Mouse (Mus musculus): ENCODE data around the gene Tub. TPM values are rescaled to one million over a fixed set of nuclear protein-coding genes. Genes with fewer than 3 reads are reported as not detected.

Gene Tub
- total RNA-seq, 2 experiments from 2014 or later = 143 to 153 TPM

DNA sequence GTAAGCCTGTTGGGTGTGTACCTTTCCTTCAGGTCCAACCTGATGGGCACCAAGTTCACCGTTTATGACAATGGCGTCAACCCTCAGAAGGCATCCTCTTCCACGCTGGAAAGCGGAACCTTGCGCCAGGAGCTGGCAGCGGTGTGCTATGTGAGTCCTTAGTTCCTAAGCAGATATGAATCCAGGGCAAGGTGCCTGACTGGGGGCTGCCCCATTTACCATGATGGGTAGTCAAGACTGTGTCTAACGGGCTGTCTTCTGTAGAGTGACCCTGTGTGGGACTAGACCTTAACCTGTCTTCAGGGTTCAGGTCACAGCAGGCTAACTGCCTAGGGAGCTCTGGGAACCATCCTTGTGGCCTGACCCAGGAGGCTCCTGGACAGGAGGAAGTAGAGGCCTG, 77.6 kb downstream of the Tub start:
- DNase-seq (ENCODE audit: low spot score in 2 of 2) = no peak

DNA sequence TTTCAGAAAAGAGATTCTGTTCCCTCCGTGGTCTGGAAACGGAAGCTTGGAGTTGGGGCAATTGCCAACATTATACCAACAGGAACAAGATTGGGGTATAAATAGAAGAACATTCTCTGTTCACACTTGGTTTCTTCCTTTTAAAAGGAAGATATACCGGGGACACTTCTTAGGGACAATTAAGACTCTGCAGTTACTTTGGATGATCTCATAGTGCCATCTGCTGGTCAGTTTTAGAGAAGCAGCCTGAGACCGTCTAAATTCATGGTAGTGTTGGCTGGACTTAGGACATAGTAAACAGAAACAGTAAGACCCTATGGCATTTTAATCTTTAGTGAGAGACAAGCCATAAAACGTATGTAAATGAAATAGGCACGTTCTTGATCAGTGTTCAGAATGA, 78.1 kb downstream of the Tub start:
- peak; percentile 50 to 76 for DNase-seq (ENCODE audit: low spot score in 2 of 2)

DNA sequence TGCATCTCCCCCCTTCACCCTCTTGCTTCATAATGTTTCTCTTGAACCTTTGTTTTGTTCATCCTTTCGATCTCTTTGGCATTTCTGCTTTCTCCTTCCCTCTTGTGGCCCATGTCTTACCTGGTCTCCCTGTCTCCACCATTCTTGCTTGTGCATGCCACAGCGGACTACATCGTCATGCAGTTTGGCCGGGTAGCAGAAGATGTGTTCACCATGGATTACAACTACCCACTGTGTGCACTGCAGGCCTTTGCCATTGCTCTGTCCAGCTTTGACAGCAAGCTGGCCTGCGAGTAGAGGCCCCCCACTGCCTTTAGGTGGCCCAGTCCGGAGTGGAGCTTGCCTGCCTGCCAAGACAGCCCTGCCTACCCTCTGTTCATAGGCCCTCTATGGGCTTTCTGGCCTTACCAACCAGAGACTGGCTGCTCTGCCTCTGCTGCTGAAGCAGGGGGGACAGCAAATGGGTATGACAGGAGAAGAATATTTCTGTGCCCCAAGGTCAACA, 79.9 kb downstream of the Tub start:
- no peak for DNase-seq (ENCODE audit: low spot score in 2 of 2)

DNA sequence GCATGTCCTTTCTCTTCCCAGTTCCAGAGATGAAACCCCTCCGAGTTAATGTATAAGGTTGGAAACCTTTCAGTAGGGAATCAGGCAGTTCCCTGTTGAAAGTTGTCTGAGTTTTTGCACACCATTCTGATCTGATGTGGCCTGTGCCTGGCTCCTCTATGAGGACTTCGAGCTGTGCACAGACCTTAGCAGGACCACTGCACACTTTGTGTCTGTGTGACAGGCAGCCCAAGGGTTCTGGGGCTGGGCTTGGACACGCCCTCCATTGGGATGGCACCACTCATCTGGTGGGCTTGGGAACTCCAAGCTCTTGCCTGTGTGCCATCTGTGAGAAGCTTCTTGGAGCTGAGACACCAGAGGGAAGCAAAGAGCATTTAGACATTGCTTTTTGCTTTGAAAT, 81.2 kb downstream of the Tub start:
- DNase-seq (ENCODE audit: low spot score in 2 of 2) = no peak

DNA sequence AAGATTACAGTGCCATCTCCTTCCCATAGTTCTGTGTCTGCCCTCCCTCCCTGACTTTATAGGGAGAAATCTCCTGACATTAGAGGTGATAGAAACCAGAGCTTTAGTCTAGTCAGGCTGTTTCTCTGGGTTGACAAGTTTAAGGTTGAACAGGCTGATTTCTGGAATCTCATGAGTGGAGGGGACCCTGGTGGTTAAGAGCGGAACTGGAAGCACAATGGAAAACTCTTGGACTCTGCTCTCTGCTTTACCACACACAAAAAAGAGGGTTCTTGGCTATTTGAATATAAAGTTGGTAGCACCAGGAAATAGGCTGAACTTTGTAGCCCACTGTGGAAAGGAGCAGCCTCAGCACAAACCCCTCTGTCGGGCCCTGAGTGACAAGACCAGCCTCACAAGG, 81.9 kb downstream of the Tub start:
- DNase-seq (ENCODE audit: low spot score in 2 of 2) = no peak

DNA sequence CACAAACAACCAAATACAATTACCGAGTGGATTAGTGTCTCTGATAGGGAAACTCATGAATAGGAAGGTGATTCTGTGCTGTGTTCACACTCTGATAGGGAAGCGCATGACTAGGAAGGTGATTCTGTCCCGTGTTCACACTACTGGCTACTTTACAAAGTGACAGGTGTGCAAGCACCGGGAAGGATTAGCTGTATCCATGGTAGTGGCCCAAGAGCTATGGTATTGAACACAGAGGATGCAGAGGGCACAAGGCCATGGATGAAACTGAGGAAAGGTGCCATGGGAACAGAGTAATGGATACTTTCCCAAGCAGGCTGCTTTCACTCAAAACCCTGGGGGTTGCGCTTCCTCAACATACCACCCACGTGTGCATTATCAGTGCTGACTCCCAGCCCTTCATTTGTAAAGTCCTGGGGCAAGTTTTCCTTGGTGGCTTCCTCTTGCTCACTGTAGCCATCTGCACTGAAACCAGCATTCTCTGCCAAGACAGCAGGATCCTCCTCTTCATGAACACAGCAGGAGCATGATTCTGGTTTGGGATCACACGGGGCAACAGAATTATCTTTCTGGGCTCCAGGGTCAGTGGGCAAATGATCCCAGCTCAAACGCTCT, 88.1 kb downstream of the Tub start:
- no peak for DNase-seq (ENCODE audit: low spot score in 2 of 2)

DNA sequence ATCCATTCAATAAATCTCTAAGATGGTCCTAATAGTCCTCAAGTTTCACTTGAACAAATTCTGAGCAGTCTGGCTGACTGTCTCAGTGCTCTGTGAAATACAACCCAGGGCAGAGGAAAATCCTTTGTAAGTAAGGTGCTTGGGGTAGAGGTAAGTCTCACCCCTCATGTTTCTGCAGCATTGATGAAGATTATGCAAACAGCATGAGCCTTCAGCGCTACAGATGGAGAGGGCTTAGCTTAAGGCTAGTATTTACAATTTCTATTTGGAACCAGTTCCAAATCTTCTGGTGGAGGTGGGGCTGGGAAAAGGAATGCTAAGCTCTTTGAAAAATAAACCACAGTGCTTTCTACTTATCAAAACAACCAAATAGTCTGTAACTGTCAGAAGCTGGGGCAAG, 88.8 kb downstream of the Tub start:
- no peak for DNase-seq (ENCODE audit: low spot score in 2 of 2)

DNA sequence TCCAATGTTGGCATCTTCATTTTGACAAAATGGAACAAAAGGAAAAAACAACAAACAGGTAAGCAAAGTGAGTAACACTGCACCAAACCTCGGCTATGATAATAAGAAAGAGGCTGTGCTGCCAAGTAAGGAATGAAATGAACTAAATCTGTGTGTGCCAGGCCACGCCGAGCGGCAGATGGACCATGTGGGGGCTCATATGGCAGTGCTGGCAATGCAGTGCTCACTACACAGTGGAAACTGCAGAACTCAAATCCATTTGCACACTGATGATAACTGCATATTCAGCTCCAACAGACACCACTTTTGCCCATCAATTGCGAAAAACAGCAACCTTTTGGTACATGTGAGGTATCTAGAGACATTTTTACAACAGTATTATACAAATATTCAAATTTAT, 89.3 kb downstream of the Tub start:
- peak; percentile 75 to 94 for DNase-seq (ENCODE audit: low spot score in 2 of 2)

DNA sequence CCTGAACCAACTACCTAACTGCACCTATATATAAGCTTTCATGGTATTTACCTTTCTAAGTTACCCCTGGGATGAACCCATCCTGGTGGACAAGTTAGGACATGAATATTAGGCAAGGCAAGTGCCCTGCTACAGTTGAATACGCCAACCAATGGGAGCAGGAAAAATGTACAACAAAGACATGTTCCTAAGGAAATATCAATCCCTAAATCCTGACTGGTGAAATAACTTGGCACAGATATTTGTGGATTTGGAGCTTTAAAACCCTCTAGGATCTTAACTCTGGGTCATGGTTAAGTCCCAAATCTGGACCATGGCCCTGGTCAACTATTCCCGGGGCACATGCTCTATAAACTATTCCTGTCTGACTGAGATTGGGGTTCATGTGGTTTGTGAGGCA, 95.7 kb downstream of the Tub start:
- DNase-seq (ENCODE audit: low spot score in 2 of 2) = no peak

DNA sequence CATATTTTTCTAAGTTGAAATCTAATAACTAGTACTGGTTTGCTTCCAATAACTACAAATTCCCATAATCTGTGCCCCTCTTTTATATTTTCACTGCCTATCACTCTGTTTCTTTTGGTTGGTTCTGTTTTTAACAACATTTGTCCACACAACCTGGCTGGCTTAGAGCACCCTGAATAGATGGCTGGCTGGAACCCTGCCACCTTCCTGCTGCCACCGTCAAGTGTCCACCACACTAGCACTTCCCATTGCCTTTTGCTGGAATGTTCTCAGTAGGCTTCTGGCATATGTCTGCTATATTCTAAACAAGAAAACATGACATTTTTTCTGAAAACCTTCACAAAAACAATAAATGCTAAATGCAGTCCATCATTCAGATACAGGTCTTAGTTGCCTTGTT, 100.7 kb downstream of the Tub start:
- DNase-seq (ENCODE audit: low spot score in 2 of 2) = no peak

DNA sequence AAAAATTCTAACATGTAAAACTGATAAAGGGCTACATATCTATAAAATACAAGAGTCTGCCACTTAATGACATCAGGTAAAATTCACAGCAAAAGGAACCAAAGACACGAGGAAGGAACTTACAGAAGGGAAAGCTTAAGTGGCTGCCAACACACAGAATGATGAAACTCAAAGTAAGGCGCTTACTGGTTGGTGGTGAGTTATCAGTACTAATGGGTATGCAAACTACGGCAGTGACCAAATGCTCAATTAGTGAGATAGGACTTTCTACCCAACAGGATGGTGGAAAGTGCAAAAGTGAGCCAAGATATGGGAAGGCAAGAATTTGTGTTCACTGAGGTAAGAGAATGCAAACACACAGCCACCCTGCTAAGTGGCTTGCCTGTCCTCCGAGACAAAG, 109.4 kb downstream of the Tub start:
- DNase-seq (ENCODE audit: low spot score in 2 of 2) = no peak

DNA sequence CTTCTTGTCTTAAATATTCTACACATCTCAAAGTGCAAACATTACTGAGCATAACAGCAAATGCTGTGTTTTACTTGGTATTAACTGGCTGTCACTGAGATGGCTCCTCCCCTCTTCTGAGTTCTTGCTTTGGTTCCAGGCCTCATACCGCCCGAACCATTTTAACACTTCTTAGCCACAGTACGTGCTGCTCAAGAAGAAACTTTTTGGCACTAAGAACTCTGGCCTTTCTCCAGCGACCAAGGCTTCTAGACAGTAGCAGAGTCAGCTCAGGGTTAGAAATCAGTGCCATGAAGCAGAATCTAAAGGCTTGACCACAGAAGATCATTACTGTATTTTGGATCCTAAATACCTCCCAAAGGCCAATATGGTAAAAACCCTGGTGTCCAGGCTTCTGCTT, 119.5 kb downstream of the Tub start:
- no peak for DNase-seq (ENCODE audit: low spot score in 2 of 2)

DNA sequence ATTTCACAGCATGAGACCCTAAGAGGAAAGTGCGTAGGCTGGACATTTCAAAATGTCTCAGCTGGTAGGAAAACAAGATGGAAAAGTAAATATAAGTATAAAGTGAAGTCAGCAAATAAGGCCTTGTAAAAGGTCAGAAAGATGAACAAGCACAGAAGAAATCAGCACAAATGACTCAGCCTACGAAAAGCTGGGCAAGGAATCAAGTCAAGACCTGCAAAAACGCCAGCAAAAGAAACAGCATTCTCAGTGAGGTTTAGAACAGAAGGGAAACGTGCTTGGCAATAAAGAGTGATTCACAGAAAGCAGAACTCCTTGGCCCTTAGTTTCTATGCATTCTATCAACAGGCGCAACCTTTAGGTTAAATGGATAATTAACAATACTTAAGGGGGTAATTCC, 122.2 kb downstream of the Tub start:
- no peak for DNase-seq (ENCODE audit: low spot score in 2 of 2)

DNA sequence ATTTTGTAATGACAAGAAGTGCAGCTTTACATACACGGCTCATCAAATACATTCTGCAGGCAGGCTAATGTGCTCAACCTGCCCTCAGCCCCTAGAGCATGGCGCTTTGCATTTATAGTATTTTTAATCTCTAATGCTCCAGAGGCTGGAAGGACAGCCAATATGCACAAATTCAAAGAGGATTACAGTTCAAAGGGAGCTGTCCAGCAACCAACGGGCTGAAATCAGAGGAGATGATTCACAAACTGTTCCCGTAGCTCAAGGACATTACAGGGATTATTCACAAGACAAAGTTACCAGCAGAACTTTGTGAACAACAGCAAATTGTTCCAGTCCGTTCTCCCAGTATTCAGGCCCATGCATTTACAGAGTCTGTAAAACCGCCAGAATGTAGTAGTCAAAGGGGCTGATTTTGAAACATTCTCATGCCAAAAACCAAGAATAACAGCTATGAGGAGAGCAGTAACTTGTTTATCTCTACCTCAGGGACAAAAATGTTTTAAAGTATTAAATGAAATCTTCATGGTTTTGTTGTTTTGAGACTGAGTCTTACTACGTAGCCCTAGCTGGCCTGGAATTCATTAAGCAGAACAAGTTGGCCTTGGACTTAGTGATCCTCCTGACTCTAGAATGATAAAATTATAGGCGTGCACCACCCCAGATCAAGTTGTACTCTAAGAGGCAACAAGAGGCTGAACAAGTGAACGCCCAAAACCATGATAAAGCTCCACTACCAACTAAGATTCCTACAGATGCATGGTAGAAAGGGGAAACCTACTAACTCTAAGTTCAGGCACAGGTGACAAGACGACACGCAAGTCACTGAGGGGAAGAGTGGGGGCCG, 132.4 kb downstream of the Tub start:
- DNase-seq (ENCODE audit: low spot score in 2 of 2) = no peak

DNA sequence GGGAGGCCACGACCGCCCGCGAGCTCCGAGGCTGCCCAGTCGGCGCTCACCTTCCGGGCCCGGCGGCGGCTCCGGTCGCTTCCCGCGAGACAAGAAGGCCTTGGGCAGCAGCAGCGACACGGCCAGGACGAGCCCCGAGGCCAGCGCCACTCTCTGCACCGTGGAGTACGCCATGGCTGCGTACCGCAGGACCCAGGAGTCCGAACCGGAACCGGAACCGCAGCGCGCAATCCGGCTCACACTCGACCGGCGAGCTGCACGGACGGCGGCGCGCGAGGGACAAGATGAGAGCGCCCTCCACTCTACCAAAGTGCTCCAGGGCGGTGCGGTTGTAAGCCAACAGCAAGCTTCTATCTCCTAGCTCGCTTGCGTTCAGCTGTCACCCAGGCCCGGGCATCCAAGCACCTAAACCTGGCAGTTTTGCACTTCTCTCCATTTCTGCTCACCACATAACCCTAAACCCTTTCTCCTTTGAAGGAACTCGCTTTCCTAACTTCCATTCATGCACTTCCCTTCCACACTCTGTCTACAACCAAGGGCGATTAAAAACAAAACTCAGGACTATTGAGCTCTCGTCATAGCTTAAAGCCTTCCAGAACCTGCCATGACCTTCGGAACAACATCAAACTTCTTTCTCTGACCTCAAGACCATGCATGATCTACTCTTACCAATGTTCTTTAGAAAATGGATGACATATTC, 133.1 kb downstream of the Tub start, which contains the start of gene Ric3:
Ric3 (minus strand) TSS at position 219 of the 700 bp plus-strand sequence.
- peak; percentile 84 to 89 for DNase-seq (ENCODE audit: low spot score in 2 of 2)

DNA sequence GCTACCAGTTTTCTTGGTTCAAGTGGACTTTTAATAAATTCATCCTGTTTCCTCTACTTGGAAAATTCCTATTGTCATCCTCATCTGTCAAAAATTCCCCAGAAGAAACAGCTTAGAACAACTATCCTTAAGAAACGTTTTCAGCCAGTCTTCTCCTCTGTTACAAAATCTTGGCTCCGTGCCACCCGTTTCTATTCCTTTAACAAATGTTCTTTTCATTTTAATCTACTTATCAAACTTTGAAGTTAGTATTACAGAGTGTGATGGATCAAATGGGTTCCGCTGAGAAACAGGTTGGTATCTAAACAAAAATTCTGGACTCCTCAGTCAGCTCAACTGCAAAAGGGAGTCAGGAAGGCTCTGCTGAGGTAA, 133.7 kb downstream of the Tub start:
- DNase-seq (ENCODE audit: low spot score in 2 of 2) = no peak

Other genes starting within 250 kb of the Tub start
- not detected for gene Olfr512, start 237.0 kb upstream of the Tub start, total RNA-seq (2021)
- not detected for gene Olfr513, start 199.4 kb upstream of the Tub start, total RNA-seq (2021)
- gene Olfr514, start 124.3 kb upstream of the Tub start, total RNA-seq (2021) = not detected
- gene Olfr516, start 99.8 kb upstream of the Tub start, total RNA-seq (2021) = not detected
- not detected for gene Olfr517, start 78.0 kb upstream of the Tub start, total RNA-seq (2021)
- not detected for gene Olfr518, start 65.3 kb upstream of the Tub start, total RNA-seq (2021)
- not detected for gene Olfr519, start 55.9 kb upstream of the Tub start, total RNA-seq (2021)
- gene Nlrp10, start 20.2 kb upstream of the Tub start, total RNA-seq (2021) = under 1 TPM; 0.25 to 0.45 TPM
- 10 to 100 TPM; 96.9 to 100.0 TPM for gene Eif3f, start 15.9 kb upstream of the Tub start, total RNA-seq (2021)
- gene Ric3, start 133.0 kb downstream of the Tub start, total RNA-seq (2021) = 10 to 100 TPM; 54.0 to 57.9 TPM
- gene Lmo1, start 224.9 kb downstream of the Tub start, total RNA-seq (2021) = 10 to 100 TPM; 53.8 to 60.2 TPM